25 mouse cellular contexts compared by ENCODE assay signal in the genomic region with DNA sequence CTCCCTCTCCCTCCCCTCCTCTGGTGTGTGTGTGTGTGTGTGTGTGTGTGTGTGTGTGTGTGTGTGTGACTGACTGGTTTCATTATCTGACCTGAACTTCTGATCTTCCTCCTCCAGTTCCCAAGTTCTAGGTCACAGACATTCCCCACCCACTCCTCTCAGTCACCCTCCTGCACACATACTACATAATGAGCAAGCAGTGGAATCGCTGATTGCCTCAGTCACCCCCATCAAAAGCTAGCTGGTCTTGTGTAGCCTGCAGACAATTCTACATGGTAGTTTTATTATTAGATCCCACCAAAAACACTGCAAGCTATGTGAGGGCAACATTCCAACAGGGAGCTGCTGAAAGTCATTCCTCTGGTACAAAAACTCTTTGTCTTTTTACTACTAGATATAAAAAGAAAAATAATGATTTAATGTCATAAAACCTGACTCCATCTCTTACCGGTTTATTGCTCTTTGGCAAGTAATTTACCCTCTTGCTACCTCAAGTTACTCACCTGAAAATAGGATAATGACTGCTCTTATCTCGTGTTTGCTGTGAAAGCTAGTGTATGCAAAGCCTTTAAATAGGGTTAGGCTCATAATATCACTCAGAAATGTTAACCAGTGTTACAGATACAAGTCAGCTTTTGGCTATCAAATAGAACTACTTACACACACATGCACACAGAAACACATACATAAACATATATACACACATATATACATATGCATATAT.
A peak's percentile ranks its signal among the peaks of the same experiment; 100 is the strongest.
DNase-seq lines count a peak whose midpoint lies in the region; ATAC-seq lines count a peak whose summit lies in the region.
"Had no signal": no experiment of that assay in that cellular context is flagged by ENCODE, and none has a peak within 500 bp of the region (broad histone marks: within the 10 kb centered on the region; RNA-seq: fewer than 3 reads in every experiment).

No protein-coding gene starts in this region.

- no peak overlapping the region for H3K4me2 ChIP-seq in limb, embryonic 12.5 days
- no peak overlapping the region for H3K4me2 ChIP-seq in limb, embryonic 13.5 days (replicated peaks)
- H3K4me2 ChIP-seq: embryonic facial prominence, embryonic 12.5 days; embryonic facial prominence, embryonic 15.5 days; heart, embryonic 12.5 days; heart, embryonic 15.5 days; hindbrain, embryonic 13.5 days had no signal

- WGBS in limb, embryonic 12.5 days, result 58% methylated on average over 3 of the region's 3 CpGs
- WGBS in limb, embryonic 10.5 days, result 81% methylated on average over 3 of the region's 3 CpGs
- 36% methylated on average over 3 of the region's 3 CpGs for WGBS in limb, embryonic 13.5 days

- peak overlapping the region; percentile 69 for H3K27ac ChIP-seq in limb, embryonic 12.5 days
- H3K27ac ChIP-seq in limb, embryonic 10.5 days, result no peak overlapping the region
- peak overlapping the region; percentile 58; the same call in 1 of the 2 replicates for H3K27ac ChIP-seq in limb, embryonic 13.5 days
- H3K27ac ChIP-seq: embryonic facial prominence, embryonic 15.5 days; heart, embryonic 15.5 days; hindbrain, embryonic 10.5 days; hindbrain, embryonic 13.5 days had no signal

- no peaks in the 10 kb centered on the region for H3K9me3 ChIP-seq in limb, embryonic 12.5 days
- no peaks in the 10 kb centered on the region for H3K9me3 ChIP-seq in limb, embryonic 10.5 days (replicated peaks)
- H3K9me3 ChIP-seq in limb, embryonic 13.5 days, result no peaks in the 10 kb centered on the region
- H3K9me3 ChIP-seq: embryonic facial prominence, embryonic 12.5 days; embryonic facial prominence, embryonic 15.5 days; heart, embryonic 12.5 days; heart, embryonic 15.5 days; hindbrain, embryonic 10.5 days; hindbrain, embryonic 13.5 days had no signal

- no peak for ATAC-seq in limb, embryonic 12.5 days (ENCODE audit: insufficient number of reproducible peaks, insufficient read depth, low FRiP score, low TSS enrichment, low read depth)
- ATAC-seq in limb, embryonic 13.5 days (ENCODE audit: low FRiP score, low read depth), result 0 out of 2 replicates have a peak, but pooled peaks have one; percentile 35
- ATAC-seq: forebrain, embryonic 14.5 days; hindbrain, embryonic 16.5 days had no signal

- H3K4me3 ChIP-seq in limb, embryonic 12.5 days (replicated peaks), result no peak overlapping the region
- H3K4me3 ChIP-seq in limb, embryonic 10.5 days, result no peak overlapping the region
- H3K4me3 ChIP-seq in limb, embryonic 13.5 days, result no peak overlapping the region
- H3K4me3 ChIP-seq: embryonic facial prominence, embryonic 12.5 days; embryonic facial prominence, embryonic 15.5 days; heart, embryonic 12.5 days; heart, embryonic 15.5 days; hindbrain, embryonic 10.5 days; hindbrain, embryonic 13.5 days had no signal

- peaks cover 29% of the 10 kb centered on the region for H3K4me1 ChIP-seq in limb, embryonic 12.5 days (replicated peaks)
- peaks cover 17% of the 10 kb centered on the region for H3K4me1 ChIP-seq in limb, embryonic 10.5 days
- H3K4me1 ChIP-seq in limb, embryonic 13.5 days, result peaks cover 35% of the 10 kb centered on the region

- H3K27me3 ChIP-seq in limb, embryonic 12.5 days, result no peaks in the 10 kb centered on the region
- no peaks in the 10 kb centered on the region for H3K27me3 ChIP-seq in limb, embryonic 10.5 days (ENCODE audit: low read depth, poor library complexity, severe bottlenecking)
- no peaks in the 10 kb centered on the region for H3K27me3 ChIP-seq in limb, embryonic 13.5 days
- H3K27me3 ChIP-seq: embryonic facial prominence, embryonic 12.5 days; embryonic facial prominence, embryonic 15.5 days; heart, embryonic 12.5 days; heart, embryonic 15.5 days; hindbrain, embryonic 13.5 days had no signal

- no peak overlapping the region for H3K9ac ChIP-seq in limb, embryonic 12.5 days (replicated peaks)
- H3K9ac ChIP-seq in limb, embryonic 13.5 days, result no peak overlapping the region
- H3K9ac ChIP-seq: embryonic facial prominence, embryonic 12.5 days; embryonic facial prominence, embryonic 15.5 days; heart, embryonic 12.5 days; heart, embryonic 15.5 days; hindbrain, embryonic 13.5 days had no signal

- H3K36me3 ChIP-seq in limb, embryonic 12.5 days, result no peaks in the 10 kb centered on the region
- H3K36me3 ChIP-seq in limb, embryonic 10.5 days, result no peaks in the 10 kb centered on the region
- no peaks in the 10 kb centered on the region for H3K36me3 ChIP-seq in limb, embryonic 13.5 days
- H3K36me3 ChIP-seq: embryonic facial prominence, embryonic 12.5 days; embryonic facial prominence, embryonic 15.5 days; heart, embryonic 12.5 days; heart, embryonic 15.5 days; hindbrain, embryonic 10.5 days; hindbrain, embryonic 13.5 days had no signal

- no peak for DNase-seq in limb, embryonic 10.5 days (ENCODE audit: low spot score)
- peak; percentile 9 for DNase-seq in Muller cell, postnatal 12 days (ENCODE audit: inconsistent ontology term)
- peak; percentile 17 for DNase-seq in brain, adult 2 months (ENCODE audit: low read depth, low spot score)
- no peak for DNase-seq in cerebellum, postnatal 36 days
- DNase-seq in left cerebral cortex, adult 11 months (ENCODE audit: low spot score), result no peak
- DNase-seq: adrenal gland, adult 2 months; adrenal gland, postnatal 14 days; cerebellum, adult 18-20 months; cerebellum, adult 9-10 months; cerebellum, postnatal 14 days; gastrocnemius, postnatal 10 days; gastrocnemius, postnatal 36 days; heart, postnatal 10 days; heart, postnatal 36 days; kidney, adult 11 months had no signal

Comparison
In these comparisons a context has a peak if more than half of its experiments do, and no peak if none do; other contexts are left out.
1. DNase-seq: peak in Muller cell, postnatal 12 days (single experiment) and brain, adult 2 months (single experiment); none in limb, embryonic 10.5 days (single experiment), cerebellum, postnatal 36 days (0 of 2) and left cerebral cortex, adult 11 months (single experiment).